Mouse (Mus musculus): Measurements from ENCODE around the gene Cad. TPM values are rescaled to one million over a fixed set of nuclear protein-coding genes. Genes with fewer than 3 reads are reported as not detected.

The Cad gene
- total and polyA plus RNA-seq, 3 experiments = 228 to 383 (median 254) TPM

DNA sequence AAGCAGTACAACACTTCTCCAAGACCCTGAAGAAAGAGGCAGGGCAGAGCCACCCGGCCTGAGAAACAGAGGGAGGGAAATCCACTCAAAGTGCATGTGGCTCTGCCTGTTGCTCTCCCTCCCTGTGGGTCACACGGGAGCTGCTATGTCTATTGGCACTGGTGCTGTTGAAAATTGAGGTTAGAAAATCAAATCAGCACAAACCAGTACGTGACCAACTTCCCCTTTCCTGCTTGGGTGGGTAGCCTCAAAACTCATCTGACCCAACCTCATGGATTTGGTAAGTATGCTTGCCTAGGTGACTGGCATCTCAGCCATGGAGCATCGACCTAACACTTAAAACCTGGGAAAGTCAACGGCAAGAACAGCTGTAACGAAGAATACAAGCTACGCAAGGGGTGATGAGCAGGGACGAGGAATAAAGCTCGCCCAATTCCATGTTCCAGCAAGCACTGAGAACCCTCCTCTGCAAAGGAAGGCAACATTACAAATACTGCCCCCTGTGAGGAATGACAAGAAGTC is 51.3 kb downstream of the Cad start, which contains the start of gene Dnajc5g:
TSS of gene Dnajc5g (plus strand) at position 472 of the 522 bp plus-strand sequence.
- no peaks in the 10 kb centered on the region for H3K36me3 ChIP-seq (ENCODE audit: control insufficient read depth in 1 of 2, insufficient read depth in 2 of 2, low read length in 2 of 2)
- peaks cover 8 to 10% of the 10 kb centered on the region in 2 experiments for H3K27me3 ChIP-seq (ENCODE audit: control insufficient read depth in 1 of 2, insufficient read depth in 2 of 2, low read length in 2 of 2)
- H3K4me1 ChIP-seq (ENCODE audit: control insufficient read depth in 1 of 2, insufficient read depth in 2 of 2, low read length in 2 of 2) = no peaks in the 10 kb centered on the region
- H3K27ac ChIP-seq (ENCODE audit: control insufficient read depth, low read depth, low read length) = no peak within 1 kb of the TSS
- TF ChIP-seq MYC (IDR thresholded peaks at IDR 0.05; ENCODE audit: low read depth, low read length) = no peak
- no peak for TF ChIP-seq CTCF (IDR thresholded peaks at IDR 0.05 in 2 of 3, conservative IDR thresholded peaks at IDR 0.05 in 1 of 3; ENCODE audit: control insufficient read depth in 1 of 3, insufficient read depth in 1 of 3, low read depth in 2 of 3, low read length in 3 of 3, poor library complexity in 1 of 3, severe bottlenecking in 1 of 3)
- TF ChIP-seq RCOR1 (IDR thresholded peaks at IDR 0.05; ENCODE audit: low read depth, low read length) = peak; percentile 54; the same call in 1 of the 2 replicates
- TF ChIP-seq MAX (IDR thresholded peaks at IDR 0.05; ENCODE audit: low read length) = no peak
- TF ChIP-seq SIN3A (IDR thresholded peaks at IDR 0.05; ENCODE audit: low read length) = no peak
- 0 out of 4 replicates have a peak, but pooled peaks of 1 of the 2 experiments have one; percentile 18 for TF ChIP-seq EP300 (IDR thresholded peaks at IDR 0.05; ENCODE audit: low read depth in 1 of 2, low read length in 2 of 2)
- TF ChIP-seq POLR2AphosphoS2 (IDR thresholded peaks at IDR 0.05; ENCODE audit: low read length) = no peak
- TF ChIP-seq TAL1 (IDR thresholded peaks at IDR 0.05; ENCODE audit: low read length) = no peak
- peak; percentile 57 for DNase-seq (ENCODE audit: low read depth, low spot score)
- no peak within 1 kb of the TSS for H3K4me3 ChIP-seq (ENCODE audit: control insufficient read depth in 1 of 2, insufficient read depth in 1 of 2, low read depth in 2 of 2, low read length in 2 of 2)
- no peak within 1 kb of the TSS for H3K9ac ChIP-seq (ENCODE audit: control insufficient read depth, low read depth, low read length, poor library complexity, severe bottlenecking)
- H3K9me3 ChIP-seq (replicated peaks; ENCODE audit: insufficient read depth, low read length) = no peaks in the 10 kb centered on the region
- H3K79me2 ChIP-seq (ENCODE audit: control insufficient read depth, insufficient read depth, low read length, poor library complexity) = no peaks in the 10 kb centered on the region

DNA sequence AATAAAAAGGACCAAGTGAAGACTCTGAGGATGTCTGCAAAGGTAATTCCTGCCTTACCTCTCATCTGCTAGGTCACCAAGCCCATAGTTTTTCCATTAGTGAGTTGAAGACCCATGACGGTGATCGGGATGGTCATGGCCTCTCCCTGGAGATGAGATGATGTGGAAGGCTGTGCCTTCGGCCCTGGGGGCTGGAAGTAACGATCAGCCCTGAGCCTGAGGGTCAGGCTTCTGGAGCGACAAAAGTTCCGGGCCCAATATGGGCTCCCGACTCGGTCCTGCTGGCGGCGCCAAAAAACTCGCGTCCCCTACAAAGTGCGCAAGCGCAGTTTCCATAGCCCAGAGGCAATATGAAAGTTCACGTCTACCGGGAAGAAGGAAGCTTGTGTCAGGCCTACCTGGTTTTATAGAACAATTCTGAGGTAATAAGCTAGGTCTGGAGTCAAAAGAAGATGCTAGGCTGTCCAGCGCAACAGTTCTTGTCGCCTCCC is 53.5 kb downstream of the Cad start, which contains the start of gene Slc30a3:
TSS of gene Slc30a3 (minus strand) at position 238 of the 491 bp plus-strand sequence.
- Histone ChIP-seq H3K4me3 (ENCODE audit: control insufficient read depth in 1 of 2, insufficient read depth in 1 of 2, low read depth in 2 of 2, low read length in 2 of 2) (no peak within 1 kb of the TSS), H3K27ac (ENCODE audit: control insufficient read depth, low read depth, low read length) (no peak within 1 kb of the TSS), H3K27me3 (ENCODE audit: control insufficient read depth in 1 of 2, insufficient read depth in 2 of 2, low read length in 2 of 2) (peaks cover 9 to 11% of the 10 kb centered on the region in 2 experiments), H3K79me2 (ENCODE audit: control insufficient read depth, insufficient read depth, low read length, poor library complexity) (no peaks in the 10 kb centered on the region), H3K36me3 (ENCODE audit: control insufficient read depth in 1 of 2, insufficient read depth in 2 of 2, low read length in 2 of 2) (no peaks in the 10 kb centered on the region), H3K9ac (ENCODE audit: control insufficient read depth, low read depth, low read length, poor library complexity, severe bottlenecking) (no peak within 1 kb of the TSS), H3K9me3 (replicated peaks; ENCODE audit: insufficient read depth, low read length) (no peaks in the 10 kb centered on the region), H3K4me1 (ENCODE audit: control insufficient read depth in 1 of 2, insufficient read depth in 2 of 2, low read length in 2 of 2) (no peaks in the 10 kb centered on the region)
- TF ChIP-seq ZKSCAN1 (IDR thresholded peaks at IDR 0.05; ENCODE audit: low read depth, low read length) (no peak), ZC3H11A (IDR thresholded peaks at IDR 0.05; ENCODE audit: low read depth, low read length) (no peak), POLR2AphosphoS2 (IDR thresholded peaks at IDR 0.05; ENCODE audit: low read length) (no peak), ETS1 (IDR thresholded peaks at IDR 0.05; ENCODE audit: low read depth, low read length) (no peak), GATA1 (IDR thresholded peaks at IDR 0.05; ENCODE audit: low read depth, low read length) (no peak), GABPA (IDR thresholded peaks at IDR 0.05; ENCODE audit: low read depth, low read length) (no peak), MAZ (IDR thresholded peaks at IDR 0.05; ENCODE audit: low read depth, low read length) (no peak), MYC (IDR thresholded peaks at IDR 0.05; ENCODE audit: low read depth, low read length) (no peak), TBP (IDR thresholded peaks at IDR 0.05; ENCODE audit: low read depth, low read length) (no peak), MAX (IDR thresholded peaks at IDR 0.05; ENCODE audit: low read length) (no peak), JUND (IDR thresholded peaks at IDR 0.05; ENCODE audit: low read depth, low read length) (no peak), ZNF384 (IDR thresholded peaks at IDR 0.05; ENCODE audit: low read depth, low read length) (no peak), MYB (IDR thresholded peaks at IDR 0.05; ENCODE audit: low read depth, low read length) (no peak), ELF1 (IDR thresholded peaks at IDR 0.05; ENCODE audit: low read depth, low read length) (no peak)
- DNase-seq (ENCODE audit: low read depth, low spot score) = no peak
